Mouse (Mus musculus): ENCODE measurements around the gene Akap3.

The Akap3 gene

GRCm38 (mm10) chr6:126852881-126853280, at the start of gene Akap3:
Gene Akap3 (plus strand): TSS chr6:126853098.
- DNase-seq (ENCODE audit: low spot score) = peak; percentile 2

DNA sequence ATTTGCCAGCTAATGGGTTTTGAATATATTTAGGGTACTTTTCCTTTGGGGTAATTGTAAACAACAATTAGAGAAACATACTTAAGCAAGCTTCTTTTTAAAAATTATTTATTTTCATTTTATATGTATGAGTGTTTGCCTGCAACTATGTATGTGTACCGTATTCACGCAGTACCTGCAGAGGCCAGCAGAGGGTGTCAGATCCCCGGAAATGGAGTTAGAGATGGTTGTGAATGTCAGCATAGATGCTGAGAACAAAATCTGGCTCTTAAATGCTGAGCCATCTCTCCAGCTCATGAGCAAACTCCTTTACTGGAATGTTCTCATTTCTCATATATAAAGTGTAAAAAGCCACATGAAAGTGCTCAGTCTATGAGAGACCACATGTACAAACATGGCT, 46.1 kb upstream of the Akap3 start:
- peak; percentile 13 for DNase-seq (ENCODE audit: low spot score)

DNA sequence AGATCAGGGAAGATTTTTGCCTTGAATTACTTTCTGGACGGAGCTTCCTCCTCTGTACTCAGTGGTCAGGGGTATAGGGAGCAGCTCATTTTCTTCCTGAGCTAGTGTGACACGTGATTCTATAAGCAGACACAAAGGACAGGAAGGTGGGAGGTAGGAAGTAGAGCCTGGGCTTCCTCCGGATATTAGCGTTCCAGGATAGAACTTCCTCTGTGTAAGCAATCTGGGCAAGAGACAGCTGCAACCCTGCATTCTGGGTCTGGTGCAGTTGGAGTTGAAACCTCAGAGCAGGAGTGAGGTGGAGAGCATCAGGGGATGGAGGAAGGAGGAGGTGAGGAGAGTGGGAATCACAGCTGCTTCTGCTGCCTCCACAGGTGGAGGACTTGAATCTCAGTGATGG, 44.8 kb upstream of the Akap3 start:
- DNase-seq (ENCODE audit: low spot score) = no peak

- DNase-seq (ENCODE audit: low spot score) = no peak
Observed at GRCm38 (mm10) chr6:126808561-126808960, 44.3 kb upstream of the Akap3 start.

DNA sequence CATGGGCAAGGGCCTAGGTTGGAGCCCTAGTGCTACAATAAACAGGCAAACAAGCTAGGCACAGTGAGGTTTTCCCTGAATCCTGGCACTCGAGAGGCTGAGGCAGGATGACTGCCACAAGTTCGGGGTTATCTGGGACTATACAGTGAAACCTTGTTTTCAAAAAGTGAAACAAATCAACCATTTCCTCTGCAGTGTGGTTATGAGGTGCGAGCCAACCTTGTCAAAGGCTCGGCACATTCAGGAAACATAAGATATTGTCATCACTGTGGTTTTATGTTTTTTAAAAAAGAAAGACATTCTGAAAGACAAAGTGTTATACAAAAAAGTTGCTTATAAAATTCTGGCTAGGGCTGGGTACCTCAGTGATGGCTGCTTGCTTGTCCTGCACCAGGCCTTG, 41.4 kb upstream of the Akap3 start:
- DNase-seq (ENCODE audit: low spot score) = no peak

DNA sequence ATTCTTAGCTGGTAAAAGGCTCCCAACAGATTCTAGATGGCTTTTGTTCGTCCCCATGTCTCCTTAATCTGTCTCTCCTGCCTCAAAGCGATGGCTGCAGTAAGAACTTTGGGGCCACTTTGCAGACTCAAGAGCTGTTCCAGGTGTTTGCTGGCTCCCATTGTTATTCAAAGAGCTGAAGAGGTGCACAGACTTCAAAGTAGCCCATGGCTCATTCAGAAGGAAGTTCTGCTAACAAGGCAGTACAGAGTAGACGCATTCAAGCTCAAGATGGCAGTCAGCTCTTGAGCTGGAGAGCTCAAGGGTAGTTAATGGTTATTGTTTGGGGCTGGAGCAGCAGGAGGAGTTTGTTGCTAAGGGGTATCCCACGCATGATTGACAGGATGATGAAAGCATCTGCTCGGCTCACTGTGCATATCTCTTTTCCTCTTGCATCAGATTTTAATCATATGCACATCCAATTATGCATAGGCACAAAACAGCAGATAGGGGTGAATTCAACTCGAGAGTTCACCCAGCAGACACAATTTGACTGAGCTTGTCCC, 37.6 kb upstream of the Akap3 start:
- DNase-seq (ENCODE audit: low spot score) = no peak

- DNase-seq (ENCODE audit: low spot score) = no peak
Observed at GRCm38 (mm10) chr6:126816338-126816737, 36.6 kb upstream of the Akap3 start.

GRCm38 (mm10) chr6:126823087-126823486, 29.8 kb upstream of the Akap3 start:
- no peak for DNase-seq (ENCODE audit: low spot score)

DNA sequence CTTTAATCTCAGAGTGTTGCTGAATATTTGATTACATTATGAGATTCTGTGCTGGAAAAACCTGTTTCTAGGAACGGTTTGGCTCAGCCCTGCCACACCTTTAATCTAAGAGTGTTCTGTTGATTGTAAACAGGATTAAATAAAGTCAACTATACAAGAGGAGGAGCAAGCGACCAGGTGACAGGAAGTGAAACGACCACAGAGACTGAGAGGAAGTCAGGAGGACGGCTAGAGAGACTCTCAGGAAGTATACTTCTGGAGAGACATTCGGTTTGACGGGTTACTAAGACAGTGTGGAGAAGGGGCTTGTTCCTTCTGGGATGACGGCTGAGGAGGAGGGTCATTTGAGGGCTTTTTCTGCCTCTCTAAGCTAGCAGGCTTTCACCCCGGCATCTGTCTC, 16.3 kb upstream of the Akap3 start:
- no peak for DNase-seq (ENCODE audit: low spot score)

DNA sequence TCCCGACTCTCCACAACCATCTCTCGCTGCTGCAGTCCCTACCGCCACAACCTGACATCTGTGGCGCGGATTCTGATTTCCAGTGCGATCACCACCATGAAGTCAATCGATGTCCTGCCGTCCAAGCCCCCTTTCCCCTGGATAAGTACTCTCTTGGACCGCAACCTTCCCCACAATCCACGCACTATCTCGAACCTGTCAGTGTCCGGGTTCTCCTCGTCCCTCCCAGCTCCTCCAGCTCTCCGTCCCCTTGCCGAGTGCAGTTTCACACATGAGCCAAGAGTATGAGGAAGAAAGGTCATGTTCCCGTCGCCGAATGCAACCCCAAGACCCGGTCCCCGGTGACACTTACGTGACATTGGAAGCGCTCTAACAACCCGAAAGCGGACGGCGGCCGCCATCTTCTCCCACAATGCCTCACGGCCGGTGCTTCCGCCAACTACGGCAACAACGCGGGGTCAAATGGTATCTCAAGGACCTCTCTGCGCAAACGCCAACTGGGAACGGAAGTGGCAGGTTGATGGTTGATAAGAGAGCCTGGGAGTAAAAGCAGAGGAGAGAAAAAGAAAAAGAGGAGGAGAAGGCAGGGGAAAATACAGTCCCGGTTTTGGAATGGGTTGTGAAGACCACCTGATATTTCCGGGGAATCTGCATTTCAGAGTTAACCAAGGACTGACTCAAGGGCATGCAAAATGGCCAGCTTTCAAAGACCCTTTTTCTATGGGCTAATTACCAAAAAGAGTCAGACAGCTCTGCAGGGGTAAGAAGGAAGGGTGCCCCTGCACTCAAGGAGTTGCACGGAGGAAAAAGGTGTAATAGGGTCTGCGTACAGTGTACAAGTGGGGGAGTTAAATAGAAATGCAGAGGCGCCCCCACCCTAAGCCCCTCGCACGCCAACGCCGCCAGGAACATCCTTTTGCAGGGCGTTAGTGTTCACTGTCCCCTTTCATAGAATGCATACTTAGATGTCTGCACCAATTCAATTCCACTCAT, 3.9 kb upstream of the Akap3 start, which contains the start of gene Ndufa9:
Ndufa9 (minus strand) TSS at position 425 of the 993 bp plus-strand sequence.
- DNase-seq (ENCODE audit: low spot score) = peak; percentile 96

GRCm38 (mm10) chr6:126877118-126877517, 24.2 kb downstream of the Akap3 start:
- no peak for DNase-seq (ENCODE audit: low spot score)

DNA sequence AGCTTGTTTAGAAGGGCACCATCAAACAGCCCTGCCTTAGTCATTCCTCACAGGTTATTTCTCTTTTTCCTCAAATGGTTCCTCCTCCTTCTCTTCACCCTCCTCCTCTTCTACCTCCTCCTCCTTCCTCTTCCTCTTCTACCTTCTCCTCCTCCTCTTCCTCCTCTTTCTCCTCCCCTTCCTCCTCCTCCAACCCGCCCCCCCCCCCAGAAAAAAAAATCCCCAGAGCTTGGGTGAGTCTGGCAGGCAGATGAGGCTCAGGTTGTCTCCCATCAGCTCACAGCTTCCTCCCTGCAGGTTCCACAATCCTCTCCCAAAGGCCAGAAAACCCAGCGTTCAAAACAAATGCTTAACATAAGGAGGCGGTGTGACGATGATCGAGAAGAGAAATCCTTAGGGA, 54.5 kb downstream of the Akap3 start:
- DNase-seq (ENCODE audit: low spot score) = no peak

- no peak for DNase-seq (ENCODE audit: low spot score)
Observed at GRCm38 (mm10) chr6:126907876-126908275, 55.0 kb downstream of the Akap3 start.

DNA sequence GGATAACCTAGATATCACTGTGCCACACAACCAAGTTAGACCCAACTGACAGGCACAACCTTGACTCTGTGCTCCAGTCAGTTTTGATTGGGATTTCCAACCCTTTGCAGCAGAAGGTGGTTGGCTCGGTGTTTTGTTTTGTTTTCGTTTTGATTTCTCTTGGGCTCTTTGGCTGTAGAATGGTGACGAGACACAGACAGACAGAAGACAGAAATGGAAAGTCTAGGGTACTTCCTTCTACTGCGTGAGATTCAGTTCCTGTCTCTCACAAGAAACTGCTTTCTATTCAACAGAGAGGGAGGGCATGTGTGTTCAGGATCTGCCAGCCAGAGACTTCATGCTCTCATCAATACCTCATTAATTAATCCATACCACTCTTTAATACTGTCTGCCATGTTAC, 57.8 kb downstream of the Akap3 start:
- DNase-seq (ENCODE audit: low spot score) = no peak

DNA sequence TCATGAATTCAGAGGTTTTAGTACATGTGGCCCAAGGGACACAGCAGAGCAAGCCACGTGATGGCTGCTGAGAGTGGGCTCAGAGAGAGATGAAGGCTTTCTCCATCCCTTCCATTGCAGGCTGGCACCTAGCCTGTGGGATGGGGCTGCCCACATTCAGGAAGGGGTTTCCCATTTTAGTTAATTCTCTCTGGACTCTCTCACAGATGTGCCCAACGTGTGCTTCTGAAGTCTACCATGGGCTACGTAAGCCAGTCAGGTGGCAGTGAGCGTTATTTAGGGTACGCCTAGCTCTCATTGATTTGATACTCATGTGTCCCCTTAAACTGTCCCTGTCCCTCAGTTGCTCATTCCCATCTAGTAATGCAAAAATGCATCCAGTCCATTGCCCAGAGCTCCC, 62.0 kb downstream of the Akap3 start:
- no peak for DNase-seq (ENCODE audit: low spot score)

- peak; percentile 43 for DNase-seq (ENCODE audit: low spot score)
Observed at GRCm38 (mm10) chr6:126921111-126921881, 68.4 kb downstream of the Akap3 start, which contains the start of gene Dyrk4. Gene Dyrk4 (minus strand): TSS chr6:126921839.

Measured in embryo, embryonic 10.5 days (tissue).